Comparison of ENCODE assay signal across 23 mouse cellular contexts in genomic region chr10:77244777-77245176, GRCm38 (mm10).
"Had no signal": no experiment of that assay in that cellular context is flagged by ENCODE, and none has a peak within 500 bp of the region (broad histone marks: within the 10 kb centered on the region; RNA-seq: fewer than 3 reads in every experiment).

No protein-coding gene starts in this region.

- H3K4me3 ChIP-seq: heart, adult 2 months; heart, embryonic 13.5 days; heart, embryonic 15.5 days; hindbrain, embryonic 13.5 days; hindbrain, embryonic 15.5 days; kidney, embryonic 15.5 days; layer of hippocampus, adult 2 months; left cerebral cortex, adult 2 months; limb, embryonic 13.5 days; limb, embryonic 15.5 days; liver, embryonic 12.5 days had no signal

- DNase-seq: gastrocnemius, postnatal 14 days; gastrocnemius, postnatal 36 days; heart, adult 11 months; heart, adult 2 months; heart, postnatal 14 days; heart, postnatal 36 days; kidney, adult 11 months; kidney, adult 2 months; kidney, adult 9 months; kidney, postnatal 14 days; kidney, postnatal 36 days had no signal

- H3K36me3 ChIP-seq: heart, embryonic 13.5 days; heart, embryonic 15.5 days; hindbrain, embryonic 13.5 days; hindbrain, embryonic 15.5 days; kidney, embryonic 15.5 days; limb, embryonic 13.5 days; limb, embryonic 15.5 days; liver, embryonic 12.5 days had no signal

- H3K4me1 ChIP-seq: heart, embryonic 15.5 days; hindbrain, embryonic 13.5 days; hindbrain, embryonic 15.5 days; limb, embryonic 15.5 days had no signal

- H3K27me3 ChIP-seq: heart, embryonic 13.5 days; heart, embryonic 15.5 days; hindbrain, embryonic 13.5 days; hindbrain, embryonic 15.5 days; kidney, embryonic 15.5 days; limb, embryonic 13.5 days; limb, embryonic 15.5 days; liver, embryonic 12.5 days had no signal

- H3K27ac ChIP-seq: heart, adult 2 months; heart, embryonic 13.5 days; heart, embryonic 15.5 days; hindbrain, embryonic 13.5 days; hindbrain, embryonic 15.5 days; kidney, embryonic 15.5 days; kidney, postnatal 0 days; left cerebral cortex, adult 2 months; limb, embryonic 13.5 days; limb, embryonic 15.5 days; liver, embryonic 12.5 days; liver, embryonic 14.5 days had no signal

- H3K9me3 ChIP-seq: heart, embryonic 13.5 days; heart, embryonic 15.5 days; hindbrain, embryonic 13.5 days; hindbrain, embryonic 15.5 days; kidney, embryonic 15.5 days; limb, embryonic 13.5 days; limb, embryonic 15.5 days; liver, embryonic 12.5 days had no signal
